Mouse (Mus musculus) midbrain, postnatal 0 days (tissue): ENCODE results near the gene Sf3a2. TPM values are rescaled to one million over a fixed set of nuclear protein-coding genes. Genes with fewer than 3 reads are reported as not detected.
A peak's percentile ranks its signal among the peaks of the same experiment; 100 is the strongest.
"Not testable (repeated sequence)": the region's sequence is repeated elsewhere in the genome, so short reads cannot be mapped to it uniquely, and the experiment has no call there.

ENCODE experiments used
- ATAC-seq: fragments of 200-750 bp; cut with Nextera tagmentation; 2 replicates; pipeline ENCODE4 v1.8.0; 2017; ENCODE audit warnings: moderate number of reproducible peaks, mild to moderate bottlenecking, moderate TSS enrichment, moderate library complexity; ENCODE audit not compliant: low FRiP score
- DNase-seq: peaks from one replicate; pipeline ENCODE4 v3.0.0-alpha.2; 2015; ENCODE audit warnings: low spot score
- H3K27ac ChIP-seq: fragments of 300-500 bp; sonication (generic); 2 replicates; pipeline ENCODE4 v1.5.1; 2014; ENCODE audit warnings: low read depth, mild to moderate bottlenecking, low read length, mixed read lengths
- H3K27me3 ChIP-seq: fragments of 300-500 bp; sonication (generic); 2 replicates; pipeline ENCODE4 v1.6.1; 2014; ENCODE audit warnings: low read length, control low read depth, mixed read lengths; ENCODE audit not compliant: insufficient read depth
- H3K36me3 ChIP-seq: fragments of 300-500 bp; sonication (generic); 2 replicates; pipeline ENCODE4 v1.6.1; 2014; ENCODE audit warnings: low read length, control low read depth, mixed read lengths; ENCODE audit not compliant: insufficient read depth
- H3K4me1 ChIP-seq: fragments of 300-500 bp; sonication (generic); 2 replicates; pipeline ENCODE4 v1.6.1; 2014; ENCODE audit warnings: mild to moderate bottlenecking, control low read depth, antibody characterized with exemption, low read length, mixed read lengths; ENCODE audit not compliant: insufficient read depth
- H3K4me2 ChIP-seq: fragments of 300-500 bp; sonication (generic); 2 replicates; pipeline ENCODE4 v1.6.1; 2014; ENCODE audit warnings: low read depth, mild to moderate bottlenecking, low read length, mixed read lengths; ENCODE audit not compliant: poor library complexity, severe bottlenecking
- H3K4me3 ChIP-seq: fragments of 300-500 bp; sonication (generic); 2 replicates; pipeline ENCODE4 v1.5.1; 2014; ENCODE audit warnings: low read depth, mild to moderate bottlenecking, low read length, moderate library complexity
- H3K9ac ChIP-seq: fragments of 300-500 bp; sonication (generic); replicated peaks from 2 replicates; pipeline ENCODE4 v1.6.1; 2014; ENCODE audit warnings: mild to moderate bottlenecking, low read length, moderate library complexity, mixed read lengths; ENCODE audit not compliant: poor library complexity, severe bottlenecking
- H3K9me3 ChIP-seq: fragments of 300-500 bp; sonication (generic); 2 replicates; pipeline ENCODE4 v1.6.1; 2016; ENCODE audit warnings: low read length, control low read depth
- CTCF ChIP-seq: IDR thresholded peaks from 2 replicates; pipeline ENCODE4 v1.5.1; 2016; ENCODE audit warnings: antibody characterized with exemption, mild to moderate bottlenecking
- WGBS: fragments of 180-500 bp; shearing (Covaris S2); extraction: QIAGEN DNeasy Blood & Tissue Kit; methylation state at CpG from one replicate; pipeline ENCODE4 v1.1.7; 2014; 5-methylcytosine and 5-hydroxymethylcytosine counted together
- polyA plus RNA-seq: library from polyadenylated mRNA; unstranded; fragments of >200 nt; fragmentation: Nextera tagmentation; extraction: Ambion mirVana; gene quantifications from 2 replicates; pipeline ENCODE4 v1.2.1, GENCODE M21; 2015
- total RNA-seq: library from RNA; depleted of rRNA; stranded (reverse); fragments of >200 nt; gene quantifications from 2 replicates; pipeline ENCODE4 v1.2.3, GENCODE M21; 2014

Sf3a2 gene
- total and polyA plus RNA-seq, 2 experiments from 2014 or later = 18.3 to 64.3 TPM

- no peaks in the 10 kb centered on the region for H3K27me3 ChIP-seq
- H3K9ac ChIP-seq = no peak overlapping the region
- no peaks in the 10 kb centered on the region for H3K9me3 ChIP-seq
- peaks cover 5% of the 10 kb centered on the region; the same call in 1 of the 2 replicates for H3K4me1 ChIP-seq
- no peaks in the 10 kb centered on the region for H3K36me3 ChIP-seq
- H3K4me3 ChIP-seq = no peak overlapping the region
- no peak for DNase-seq
- TF ChIP-seq CTCF = 0 out of 2 replicates have a peak, but pooled peaks have one; percentile 16
- no peak for ATAC-seq
- WGBS = 59% methylated on average over 7 of the region's 7 CpGs
- no peak overlapping the region for H3K27ac ChIP-seq
- no peak overlapping the region for H3K4me2 ChIP-seq
These were observed 16.8 kb downstream of the Sf3a2 start for GRCm38 (mm10) chr10:80814800-80815199.

DNA sequence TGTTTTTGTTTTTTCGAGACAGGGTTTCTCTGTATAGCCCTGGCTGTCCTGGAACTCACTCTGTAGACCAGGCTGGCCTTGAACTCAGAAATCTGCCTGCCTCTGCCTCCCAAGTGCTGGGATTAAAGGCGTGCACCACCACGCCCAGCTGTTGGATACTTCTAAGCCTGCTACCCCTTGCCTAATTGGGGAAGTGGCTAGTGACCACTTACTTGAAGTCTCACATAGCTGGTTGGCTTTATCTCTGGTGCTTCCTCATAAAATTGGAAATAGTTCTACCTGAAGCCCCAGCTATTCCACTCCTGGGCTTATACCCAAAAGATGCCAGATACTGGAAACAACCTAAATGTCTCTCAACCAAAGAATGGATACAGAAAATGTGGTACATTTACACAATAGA lies 18.3 kb downstream of the Sf3a2 start:
- WGBS = 80% methylated on average over 3 of the region's 3 CpGs
- not testable (repeated sequence) for H3K36me3 ChIP-seq, H3K4me2 ChIP-seq, H3K27me3 ChIP-seq, H3K9ac ChIP-seq, DNase-seq, H3K27ac ChIP-seq, H3K4me1 ChIP-seq, H3K9me3 ChIP-seq, H3K4me3 ChIP-seq, ATAC-seq

DNA sequence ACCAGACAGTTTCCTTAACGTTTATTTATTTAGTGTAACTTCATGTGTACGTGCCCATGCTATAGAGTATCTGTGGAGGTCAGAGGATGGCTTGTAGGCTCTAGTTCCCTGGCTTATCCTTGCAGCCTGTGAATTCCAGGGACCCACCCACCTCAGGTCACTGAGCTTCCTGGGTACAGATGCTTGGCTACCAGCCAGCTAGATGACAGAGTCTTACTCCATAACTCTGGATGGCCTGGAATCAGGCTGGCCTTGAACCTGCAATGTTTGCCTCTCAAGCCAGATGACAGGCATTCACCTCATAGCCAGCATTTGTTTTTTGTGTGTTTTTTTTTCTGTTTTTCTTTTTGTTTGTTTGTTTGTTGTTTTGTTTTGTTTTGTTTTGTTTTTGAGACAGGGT lies 19.2 kb downstream of the Sf3a2 start:
- H3K9ac ChIP-seq = no peak overlapping the region
- no peaks in the 10 kb centered on the region for H3K27me3 ChIP-seq
- H3K9me3 ChIP-seq = no peaks in the 10 kb centered on the region
- WGBS = 58% methylated on average over 2 of the region's 2 CpGs
- H3K36me3 ChIP-seq = no peaks in the 10 kb centered on the region
- H3K4me2 ChIP-seq = no peak overlapping the region
- TF ChIP-seq CTCF = no peak
- H3K4me3 ChIP-seq = no peak overlapping the region
- DNase-seq = no peak
- H3K27ac ChIP-seq = no peak overlapping the region
- no peaks in the 10 kb centered on the region for H3K4me1 ChIP-seq
- no peak for ATAC-seq

DNA sequence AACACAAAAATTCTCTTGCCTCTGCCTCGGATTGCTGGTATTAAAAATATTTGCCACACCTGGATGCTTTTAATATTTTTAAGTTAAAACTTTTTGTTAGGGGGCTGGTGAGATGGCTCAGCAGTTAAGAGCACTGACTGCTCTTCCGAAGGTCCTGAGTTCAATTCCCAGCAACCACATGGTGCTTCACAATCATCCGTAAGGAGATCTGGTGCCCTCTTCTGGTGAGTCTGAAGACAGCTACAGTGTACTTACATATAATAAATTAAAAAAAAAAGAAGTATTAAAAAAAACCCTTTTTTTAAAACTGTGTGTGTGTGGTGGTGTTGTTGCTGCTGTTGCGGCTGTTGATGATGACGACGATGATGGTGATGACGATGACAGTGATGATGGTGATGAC lies 20.0 kb downstream of the Sf3a2 start:
- H3K27me3 ChIP-seq, H3K36me3 ChIP-seq, H3K9ac ChIP-seq, H3K9me3 ChIP-seq, H3K4me3 ChIP-seq, DNase-seq, H3K27ac ChIP-seq, H3K4me2 ChIP-seq, H3K4me1 ChIP-seq, ATAC-seq: not testable (repeated sequence)
- WGBS = 81% methylated on average over 7 of the region's 7 CpGs
- peak; percentile 44; the same call in 1 of the 2 replicates for TF ChIP-seq CTCF

DNA sequence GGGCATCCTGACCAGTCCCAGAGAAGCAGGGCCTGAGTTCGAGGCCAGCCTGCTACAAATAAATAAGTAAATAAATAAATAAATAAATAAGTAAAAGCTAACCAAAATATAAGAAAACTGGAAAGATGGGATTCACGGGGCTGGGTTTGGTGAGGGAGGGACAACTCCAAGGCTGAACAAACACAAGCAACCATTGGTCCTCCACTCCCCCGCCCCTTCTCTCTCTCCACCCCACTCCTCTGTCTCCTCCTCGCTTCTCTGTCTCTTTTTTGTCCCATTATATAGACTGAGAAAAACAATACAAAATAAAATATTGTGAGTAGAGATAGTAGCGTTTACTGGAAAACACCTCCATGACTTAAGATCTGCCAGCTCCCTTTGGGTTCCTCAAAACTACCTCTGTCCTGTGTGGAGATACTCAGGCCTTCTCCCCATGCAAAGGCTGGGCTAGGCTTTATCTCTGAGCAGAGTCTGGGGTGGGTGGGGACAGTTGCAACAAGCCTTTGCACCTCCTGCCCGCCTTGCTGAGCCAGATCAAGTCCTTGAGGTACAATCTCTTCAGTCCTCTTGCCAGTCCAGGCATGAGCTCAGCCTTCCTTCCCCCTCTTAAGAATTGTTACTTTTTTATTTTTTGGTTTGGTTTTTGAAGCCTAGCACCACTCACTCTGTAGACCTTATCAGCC lies 20.7 kb downstream of the Sf3a2 start:
- H3K9me3 ChIP-seq = no peaks in the 10 kb centered on the region
- no peaks in the 10 kb centered on the region for H3K36me3 ChIP-seq
- no peak for DNase-seq
- no peak overlapping the region for H3K4me3 ChIP-seq
- H3K27ac ChIP-seq = no peak overlapping the region
- no peak for ATAC-seq
- 58% methylated on average over 6 of the region's 6 CpGs for WGBS
- no peaks in the 10 kb centered on the region for H3K27me3 ChIP-seq
- no peak overlapping the region for H3K4me2 ChIP-seq
- H3K9ac ChIP-seq = no peak overlapping the region
- H3K4me1 ChIP-seq = no peaks in the 10 kb centered on the region
- TF ChIP-seq CTCF = no peak

DNA sequence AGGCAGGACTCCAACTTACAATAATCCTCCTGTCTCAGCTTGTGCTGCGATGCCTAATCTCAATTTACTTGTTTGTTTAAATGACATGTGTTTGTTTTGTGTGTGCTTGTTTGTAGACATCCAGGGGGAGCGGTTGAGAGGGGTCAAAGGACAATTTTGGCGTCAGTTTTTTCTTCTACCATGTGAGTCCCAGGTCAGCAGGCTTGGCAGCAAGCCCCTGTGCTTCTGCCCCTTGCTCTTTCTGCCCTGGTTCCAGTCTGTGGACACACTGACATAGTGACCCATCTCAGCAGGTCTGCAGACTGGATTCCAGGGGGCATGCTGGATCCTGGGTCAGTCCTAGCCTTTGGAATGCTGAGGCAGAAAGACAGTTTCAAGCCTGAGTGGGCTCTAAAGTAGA lies 21.4 kb downstream of the Sf3a2 start:
- H3K4me1 ChIP-seq = no peaks in the 10 kb centered on the region
- H3K9me3 ChIP-seq = no peaks in the 10 kb centered on the region
- DNase-seq (no peak), ATAC-seq (no peak)
- TF ChIP-seq CTCF = no peak
- H3K27ac ChIP-seq = no peak overlapping the region
- no peaks in the 10 kb centered on the region for H3K27me3 ChIP-seq
- H3K36me3 ChIP-seq = no peaks in the 10 kb centered on the region
- H3K4me2 ChIP-seq = no peak overlapping the region
- H3K9ac ChIP-seq = no peak overlapping the region
- no peak overlapping the region for H3K4me3 ChIP-seq
- 54% methylated on average over 3 of the region's 3 CpGs for WGBS
